Mouse (Mus musculus): ENCODE data around the gene Mest. TPM values are rescaled to one million over a fixed set of nuclear protein-coding genes. Genes with fewer than 3 reads are reported as not detected.

The Mest gene
- total RNA-seq, 2 experiments from 2014 or later = 90.5 to 129 TPM

DNA sequence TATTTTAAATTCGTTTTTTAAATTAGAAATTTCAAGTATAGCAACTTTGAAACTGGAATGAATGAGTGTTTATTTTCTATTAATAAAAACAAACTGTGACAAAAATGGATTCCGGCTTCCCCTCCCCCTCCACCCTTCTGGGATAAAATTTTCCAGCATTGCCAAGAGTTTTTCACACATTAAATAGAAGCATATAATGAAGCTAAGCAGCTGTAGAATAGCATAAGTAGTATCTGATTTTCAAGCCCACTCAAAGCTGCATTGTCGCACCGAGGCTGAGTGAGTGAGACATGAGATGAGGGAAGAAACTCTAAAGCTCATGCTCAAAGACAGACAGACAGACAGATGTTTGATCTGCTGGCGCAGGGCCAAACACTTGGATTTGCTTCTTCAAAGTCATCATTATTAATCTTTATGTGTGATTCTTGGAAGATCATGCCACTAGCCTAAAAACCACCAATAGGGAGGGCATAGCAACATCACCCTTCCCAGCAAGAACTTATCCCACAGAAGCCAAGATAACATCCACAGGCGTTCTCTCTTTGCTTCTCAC is 25.1 kb downstream of the Mest start:
- no peak for DNase-seq (ENCODE audit: extremely low spot score in 1 of 2, low spot score in 2 of 2)
- TF ChIP-seq CTCF (IDR thresholded peaks at IDR 0.05) = no peak
- Histone ChIP-seq H3K27ac (no peak overlapping the region), H3K4me3 (no peak overlapping the region)
- intact Hi-C loops (cut with DNase I) = no loop called here

DNA sequence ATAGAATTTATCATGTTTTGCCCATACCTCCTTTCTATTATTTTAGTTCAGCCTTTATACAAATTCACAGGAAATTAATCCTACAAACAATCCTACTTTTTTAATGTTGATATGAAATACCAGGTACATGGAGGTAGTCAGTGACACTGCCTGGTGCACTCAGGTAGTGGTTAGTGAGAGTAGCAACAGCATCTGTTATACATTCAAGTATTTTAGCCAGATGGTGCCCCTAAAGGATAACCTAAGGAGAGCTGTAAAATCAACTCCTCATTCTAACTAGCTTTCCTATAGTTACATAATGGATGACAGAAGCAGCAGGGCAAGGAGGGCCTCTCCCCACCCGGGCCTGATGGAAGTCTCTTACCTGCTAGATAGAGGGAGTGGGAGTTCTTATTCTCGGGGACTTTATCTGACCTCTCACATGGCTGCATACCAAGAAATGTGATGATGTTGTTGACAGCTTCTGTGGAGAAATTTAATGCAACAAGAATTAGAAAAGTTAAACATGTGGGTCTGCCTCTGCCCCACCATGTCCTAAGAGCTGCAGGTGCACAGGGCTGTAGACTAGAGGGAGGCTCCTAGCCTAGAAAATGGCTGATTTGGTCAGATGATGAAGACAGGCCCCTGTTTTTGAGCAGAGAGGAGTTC is 25.8 kb downstream of the Mest start:
- Histone ChIP-seq H3K27ac (no peak overlapping the region), H3K4me3 (no peak overlapping the region)
- no peak for TF ChIP-seq CTCF (IDR thresholded peaks at IDR 0.05)
- intact Hi-C loops (cut with DNase I) = no loop called here
- DNase-seq (ENCODE audit: extremely low spot score in 1 of 2, low spot score in 2 of 2) = no peak

DNA sequence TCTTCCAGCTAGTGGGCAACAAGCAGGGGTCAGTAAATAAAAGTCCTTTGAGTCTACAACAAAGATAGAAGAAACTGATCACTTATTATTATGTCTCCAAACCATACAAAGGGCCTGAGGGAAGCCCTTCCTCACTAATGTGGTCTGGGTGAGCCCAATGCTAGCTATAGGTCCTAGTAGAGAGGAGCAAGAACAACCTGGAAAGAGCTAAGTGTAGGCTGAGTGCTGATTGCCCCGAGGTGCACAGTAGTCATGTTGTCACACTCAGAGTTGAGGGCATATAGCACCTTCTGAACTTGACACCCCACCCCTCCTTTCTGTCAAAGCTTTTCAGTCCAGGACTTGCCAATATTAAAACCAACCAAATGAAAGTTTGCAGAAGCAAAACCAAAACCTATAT is 26.5 kb downstream of the Mest start:
- intact Hi-C loops (cut with DNase I) = no loop called here
- Histone ChIP-seq H3K27ac (no peak overlapping the region), H3K4me3 (no peak overlapping the region)
- no peak for DNase-seq (ENCODE audit: extremely low spot score in 1 of 2, low spot score in 2 of 2)
- no peak for TF ChIP-seq CTCF (IDR thresholded peaks at IDR 0.05)

DNA sequence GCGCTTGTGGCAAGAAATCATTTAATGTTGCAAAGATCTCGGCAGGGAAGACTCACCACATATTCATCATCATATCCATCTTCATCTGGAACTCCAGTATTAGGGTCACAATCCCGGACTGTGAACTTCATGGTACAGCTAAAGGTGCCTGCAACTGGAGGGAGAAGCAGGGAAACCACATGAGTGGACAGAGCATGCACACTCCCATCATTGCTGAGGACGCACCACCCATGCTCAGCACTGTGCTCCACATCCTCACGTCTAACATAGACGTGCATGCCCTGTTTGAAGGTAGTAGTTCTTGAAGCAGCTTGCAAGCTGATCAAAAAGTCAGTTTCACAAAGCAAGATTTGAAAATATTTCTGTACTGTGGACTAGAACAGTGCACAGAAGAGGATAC is 27.1 kb downstream of the Mest start:
- intact Hi-C loops (cut with DNase I) = no loop called here
- no peak for TF ChIP-seq CTCF (IDR thresholded peaks at IDR 0.05)

DNA sequence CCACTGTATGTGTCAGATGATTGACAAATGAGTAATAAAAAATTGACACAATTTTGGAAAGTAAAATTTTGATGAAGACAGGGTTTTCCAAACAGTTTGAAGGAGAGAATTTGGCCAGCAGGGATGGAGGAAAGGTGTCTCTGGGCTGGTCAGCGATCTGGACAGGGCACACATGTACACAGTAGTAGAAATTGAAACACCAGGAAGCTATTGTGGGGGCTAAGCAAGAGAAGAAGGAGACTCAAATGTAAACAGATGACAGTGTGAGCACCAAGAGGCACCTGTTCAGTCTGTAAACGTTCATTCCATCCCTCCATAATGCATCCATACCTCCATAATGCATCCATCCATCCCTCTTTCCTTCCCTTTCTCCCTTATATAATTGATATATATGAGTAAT is 27.9 kb downstream of the Mest start:
- Histone ChIP-seq H3K27ac (no peak overlapping the region), H3K4me3 (no peak overlapping the region)
- no peak for TF ChIP-seq CTCF (IDR thresholded peaks at IDR 0.05)
- intact Hi-C loops (cut with DNase I) = no loop called here
- no peak for DNase-seq (ENCODE audit: extremely low spot score in 1 of 2, low spot score in 2 of 2)

More for the DNA sequence above, 27.1 kb downstream of the Mest start:
- Histone ChIP-seq H3K27ac (no peak overlapping the region), H3K4me3 (no peak overlapping the region)
- DNase-seq (ENCODE audit: extremely low spot score in 1 of 2, low spot score in 2 of 2) = no peak

Small RNA genes within 50 kb of the gene (microRNA-seq; reads per million reads assigned to microRNA genes)
- gene Mir335 = 2,156 to 4,913 reads per million in 2 experiments

Other genes starting within 250 kb of the Mest start
- gene Tmem209, start 213.8 kb upstream of the Mest start, total RNA-seq (2021) = 10 to 100 TPM; 18.3 to 21.7 TPM
- 1 to 10 TPM in 1 of 2 experiments, under 1 TPM in 1; 0.70 to 1.1 TPM for gene Ssmem1, start 213.7 kb upstream of the Mest start, total RNA-seq (2021)
- gene Cpa2, start 182.0 kb upstream of the Mest start, total RNA-seq (2021) = 1 to 10 TPM in 1 of 2 experiments, under 1 TPM in 1; 0.61 to 1.2 TPM
- under 1 TPM in 1 of 2 experiments, not detected in 1; 0.16 TPM for gene Cpa4, start 155.2 kb upstream of the Mest start, total RNA-seq (2021)
- gene Cpa5, start 112.5 kb upstream of the Mest start, total RNA-seq (2021) = not detected
- not detected for gene Cpa1, start 84.3 kb upstream of the Mest start, total RNA-seq (2021)
- gene Cep41, start 29.8 kb upstream of the Mest start, total RNA-seq (2021) = 1 to 10 TPM; 6.5 to 9.2 TPM
- 10 to 100 TPM; 75.2 to 81.9 TPM for gene Copg2, start 173.2 kb downstream of the Mest start, total RNA-seq (2021)
- gene Tsga13, start 192.0 kb downstream of the Mest start, total RNA-seq (2021) = not detected
- gene Klf14, start 235.5 kb downstream of the Mest start, total RNA-seq (2021) = under 1 TPM; 0.54 to 0.68 TPM

All from left cerebral cortex, adult 2 months (tissue).